Mouse (Mus musculus) T-cell, adult 2 months (primary cell): Measurements from ENCODE around the gene Olfr23.
"Not testable (repeated sequence)": the region's sequence is repeated elsewhere in the genome, so short reads cannot be mapped to it uniquely, and the experiment has no call there.

Source experiments
- DNase-seq: peaks from one replicate; pipeline ENCODE4 v3.0.0; 2022; ENCODE audit warnings: low spot score

The Olfr23 gene

DNA sequence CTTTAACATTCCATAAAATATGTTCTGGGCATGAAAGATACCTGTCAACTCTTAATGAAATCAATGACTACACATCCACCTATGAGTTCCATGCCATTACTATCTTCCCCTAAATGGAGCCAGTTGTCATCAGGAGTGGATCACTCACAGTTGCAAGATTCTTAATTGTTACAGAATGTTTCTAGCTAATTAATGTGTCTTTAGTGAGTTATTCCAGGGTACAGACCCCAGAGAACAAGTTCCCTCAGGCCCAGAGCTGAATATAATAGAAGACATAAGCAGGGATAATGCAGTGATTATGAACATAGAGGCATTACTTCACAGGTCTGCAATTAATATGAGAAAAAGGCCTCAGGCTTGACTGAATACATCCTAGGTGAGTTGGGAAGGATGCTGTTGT is at the start of gene Olfr23:
Gene Olfr23 (plus strand): TSS at position 301 of the 400 bp plus-strand sequence.
- DNase-seq: no peak

DNA sequence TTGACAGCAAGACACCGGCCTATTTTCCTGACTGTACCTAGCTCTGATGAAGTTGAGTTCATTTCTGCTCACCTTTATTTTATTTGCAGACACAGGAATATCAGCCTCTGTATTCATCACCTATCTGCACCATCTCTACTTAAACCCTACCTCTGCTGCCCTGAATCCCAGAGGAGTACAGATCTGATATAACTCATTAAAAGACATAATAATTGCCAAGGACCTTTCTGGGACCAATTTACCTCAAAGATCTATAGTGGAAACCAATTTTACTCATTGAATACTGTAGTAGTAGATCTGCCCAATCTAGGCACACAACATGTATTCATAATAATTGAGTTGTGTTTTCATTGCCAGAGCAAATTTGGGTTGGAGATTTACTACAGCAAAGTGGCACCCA is 45.8 kb upstream of the Olfr23 start, which contains the start of gene Olfr394:
Gene Olfr394 (minus strand): TSS at position 101 of the 400 bp plus-strand sequence.
- no peak for DNase-seq

DNA sequence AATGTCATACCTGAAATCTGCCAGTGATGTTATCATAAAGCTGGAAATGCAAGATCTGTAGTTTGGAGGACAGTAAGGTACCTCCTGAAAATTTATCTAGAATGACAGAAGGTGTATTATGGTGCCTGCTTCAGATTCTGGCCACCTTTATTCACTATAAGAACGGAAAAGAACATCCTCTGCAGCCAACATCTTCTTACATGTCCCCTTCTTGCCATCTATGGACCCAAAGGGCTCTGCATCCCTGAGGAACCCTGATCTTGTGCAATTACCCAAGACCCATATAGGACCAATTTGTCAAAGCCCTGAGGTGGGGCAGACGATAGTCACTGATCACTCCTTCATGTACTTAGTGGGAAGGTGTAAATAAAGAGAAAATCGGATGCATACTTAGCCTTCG is 27.3 kb upstream of the Olfr23 start, which contains the start of gene Olfr395:
Gene Olfr395 (minus strand): TSS at position 101 of the 400 bp plus-strand sequence.
- not testable (repeated sequence) for DNase-seq

DNA sequence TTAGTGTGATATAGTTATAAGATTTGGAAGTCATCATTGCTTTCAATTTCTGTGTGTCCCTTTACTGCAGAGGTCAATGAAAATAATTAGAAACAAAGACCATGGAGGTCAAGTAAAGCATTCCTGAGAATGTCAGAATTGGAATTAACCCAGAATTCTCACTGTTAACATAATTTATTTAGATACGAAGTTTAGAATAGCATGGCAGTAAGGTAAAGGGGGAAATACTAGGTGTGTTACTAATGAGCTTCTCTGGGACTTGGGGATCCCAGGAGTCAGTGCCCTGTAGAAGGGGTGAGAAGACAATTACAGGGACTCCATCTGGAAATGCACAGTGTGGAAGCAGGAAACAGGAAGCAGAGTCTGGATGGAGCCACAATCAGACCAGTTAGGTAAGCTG is 24.0 kb downstream of the Olfr23 start, which contains the start of gene Olfr397:
Gene Olfr397 (plus strand): TSS at position 301 of the 400 bp plus-strand sequence.
- DNase-seq: no peak

DNA sequence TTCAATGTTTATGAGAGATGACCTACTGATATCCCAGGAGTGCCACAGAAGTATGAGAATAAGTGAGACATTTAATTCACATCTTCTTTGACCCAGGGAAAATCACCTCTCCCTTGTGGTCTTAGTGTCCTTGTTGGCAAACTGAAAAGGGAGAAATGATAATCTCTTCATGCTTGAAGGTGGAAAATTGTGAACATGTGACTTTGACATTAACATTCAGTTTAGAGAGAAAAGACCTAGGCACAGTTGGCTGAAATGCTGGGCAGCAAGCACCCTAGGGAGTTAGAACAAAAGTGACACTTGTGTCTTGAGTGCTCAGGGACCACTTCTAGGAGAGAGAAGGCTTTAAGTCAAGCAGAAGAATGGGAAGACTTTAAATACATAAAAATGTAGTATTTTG is 53.8 kb downstream of the Olfr23 start, which contains the start of gene Olfr398:
Gene Olfr398 (minus strand): TSS at position 101 of the 400 bp plus-strand sequence.
- DNase-seq: no peak
